Mouse (Mus musculus) myocyte (in vitro differentiated cells): ENCODE measurements at regions not wholly inside any gene's neighbourhood (a gene's known extent, or its start where the extent isn't known, plus 50 kb on each side); places are given as distances from the start of the nearest gene placed in this dataset.

ENCODE experiments used
- E2F4 ChIP-seq: IDR thresholded peaks from one replicate; pipeline ENCODE4 v1.6.1; 2011; ENCODE audit warnings: mild to moderate bottlenecking, control low read depth, moderate library complexity; ENCODE audit not compliant: insufficient read depth
- MAX ChIP-seq: IDR thresholded peaks from one replicate; pipeline ENCODE4 v1.6.1; 2011; ENCODE audit warnings: low read depth, mild to moderate bottlenecking, control low read depth
- POLR2A ChIP-seq: IDR thresholded peaks from one replicate; pipeline ENCODE4 v1.6.1; 2011; ENCODE audit warnings: low read depth, mild to moderate bottlenecking, control low read depth, moderate library complexity; ENCODE audit not compliant: insufficient read length
- REST ChIP-seq: IDR thresholded peaks from one replicate; pipeline ENCODE4 v1.6.1; 2011; ENCODE audit warnings: mild to moderate bottlenecking, control low read depth, moderate library complexity; ENCODE audit not compliant: insufficient read depth, insufficient read length
- USF1 ChIP-seq: IDR thresholded peaks from one replicate; pipeline ENCODE4 v1.6.1; 2011; ENCODE audit warnings: low read depth, mild to moderate bottlenecking, control low read depth, moderate library complexity

GRCm38 (mm10) chr3:57074516-57074915 is 227.3 kb downstream of the Tm4sf1 start:
- TF ChIP-seq POLR2A = no peak
- TF ChIP-seq USF1 = no peak
- TF ChIP-seq E2F4 = no peak
- TF ChIP-seq MAX = no peak
- no peak for TF ChIP-seq REST
